Mouse (Mus musculus): Measurements from ENCODE around the gene Ryr1.

Ryr1 gene

DNA sequence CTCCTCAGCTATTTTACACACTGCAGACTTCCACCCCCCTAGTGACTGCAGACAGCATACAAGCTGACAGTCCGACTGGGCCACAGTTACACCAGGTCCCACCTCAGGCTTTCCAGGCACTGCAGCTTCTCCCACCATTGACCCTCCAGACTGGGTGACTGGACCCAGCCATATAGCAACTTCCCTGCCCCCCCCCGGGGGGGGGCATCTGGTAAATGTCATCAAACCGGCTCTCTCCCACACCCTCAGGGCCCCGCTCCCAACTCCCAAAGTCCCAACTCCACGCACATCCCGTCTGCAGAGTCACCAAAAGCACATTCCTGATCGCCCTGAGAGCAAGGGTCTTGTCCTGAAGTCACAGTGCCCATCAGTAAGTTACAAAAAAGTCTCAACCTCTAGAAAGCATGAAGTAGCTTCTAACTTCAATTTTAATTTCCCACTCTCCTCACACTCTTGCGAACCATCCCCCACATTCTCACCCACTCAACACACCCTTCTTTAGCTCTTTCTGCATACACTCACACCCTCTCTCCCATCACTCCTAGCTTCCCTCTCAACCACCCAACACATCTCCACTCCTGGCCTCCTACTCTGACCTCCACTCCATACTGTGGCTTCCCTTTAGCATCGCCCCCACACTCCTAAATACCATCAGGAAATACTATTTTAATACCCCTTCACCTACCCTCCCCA lies 164.5 kb downstream of the Ryr1 start:
- no peak for DNase-seq (ENCODE audit: low spot score)

DNA sequence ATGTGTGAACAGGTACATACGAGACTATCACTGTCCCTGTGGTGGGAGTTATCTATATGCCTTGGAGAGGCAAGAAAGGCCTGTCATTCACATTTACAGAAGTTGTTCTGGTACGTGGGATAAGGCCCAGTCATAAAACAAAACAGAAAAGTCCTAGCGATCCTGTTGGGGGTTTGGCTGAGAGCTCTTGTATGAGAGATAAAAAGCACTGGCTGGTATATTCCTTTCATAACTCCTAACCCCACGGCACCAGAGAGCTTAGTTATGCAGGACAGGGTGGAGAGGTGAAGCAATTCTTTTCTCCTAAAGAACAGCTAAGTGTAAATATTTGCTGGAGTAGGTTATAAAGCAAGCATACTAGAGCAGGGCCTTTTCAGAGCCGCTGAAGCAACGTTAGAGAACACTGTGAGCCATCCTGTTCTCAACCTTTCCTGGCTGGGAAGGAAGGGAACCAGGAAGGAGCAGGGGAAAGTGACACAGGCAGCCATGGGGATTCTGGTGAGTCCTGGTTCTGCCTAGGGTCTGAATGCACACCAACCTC lies 165.4 kb downstream of the Ryr1 start:
- DNase-seq (ENCODE audit: low spot score), result no peak

DNA sequence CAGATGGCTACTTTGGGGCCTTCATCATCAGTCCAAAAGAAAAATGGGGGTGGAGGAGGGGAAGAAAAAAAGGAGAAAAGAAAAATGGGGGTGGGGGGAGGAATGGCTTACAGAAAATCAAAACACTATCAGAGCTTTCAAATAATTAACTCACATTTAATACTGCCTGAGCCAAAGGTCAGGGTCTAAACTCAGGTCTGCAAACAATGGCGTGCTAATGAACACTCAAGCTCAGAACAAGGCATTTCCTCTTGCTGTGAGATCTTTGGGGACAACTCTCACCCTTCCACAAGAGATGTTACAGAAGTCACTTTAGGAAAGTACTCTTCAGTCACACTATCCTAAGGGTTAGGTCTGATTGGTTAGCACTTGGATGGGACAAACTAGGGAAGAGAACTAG lies 166.2 kb downstream of the Ryr1 start:
- DNase-seq (ENCODE audit: low spot score), result no peak

DNA sequence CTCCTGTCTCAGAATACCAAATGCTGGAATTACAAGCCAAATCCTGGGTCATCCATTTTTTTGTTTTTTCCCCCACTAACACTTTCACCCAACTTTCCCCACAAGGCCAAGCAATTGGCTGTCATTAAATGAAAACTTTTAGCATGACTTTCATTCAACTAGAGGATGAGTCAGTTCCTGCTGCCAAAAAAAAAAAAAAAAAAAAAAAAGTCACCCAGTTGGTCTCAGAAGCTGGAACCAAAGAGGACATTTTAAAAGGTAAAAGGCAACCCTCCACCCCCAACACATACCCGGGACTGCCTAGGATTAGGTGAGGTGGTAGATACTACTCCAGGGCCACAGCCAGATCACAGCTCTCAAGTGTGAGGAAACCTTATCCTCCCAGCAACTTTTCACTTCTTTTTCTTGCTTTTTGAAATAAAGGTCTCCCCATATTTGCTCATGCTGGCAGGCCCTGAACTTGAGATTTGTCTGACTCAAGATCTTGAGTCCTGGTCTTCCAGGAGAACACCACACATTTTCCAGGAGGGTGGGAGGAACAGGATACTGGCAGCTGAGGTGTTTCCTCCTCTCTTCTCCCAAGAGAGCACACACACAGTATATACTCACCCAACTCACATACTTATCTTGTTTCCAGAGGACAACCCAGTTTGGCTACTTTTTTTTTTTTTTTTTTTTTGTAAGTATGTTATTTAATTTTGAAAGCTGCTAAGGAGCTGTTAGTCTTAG lies 166.8 kb downstream of the Ryr1 start:
- DNase-seq (ENCODE audit: low spot score), result no peak

DNA sequence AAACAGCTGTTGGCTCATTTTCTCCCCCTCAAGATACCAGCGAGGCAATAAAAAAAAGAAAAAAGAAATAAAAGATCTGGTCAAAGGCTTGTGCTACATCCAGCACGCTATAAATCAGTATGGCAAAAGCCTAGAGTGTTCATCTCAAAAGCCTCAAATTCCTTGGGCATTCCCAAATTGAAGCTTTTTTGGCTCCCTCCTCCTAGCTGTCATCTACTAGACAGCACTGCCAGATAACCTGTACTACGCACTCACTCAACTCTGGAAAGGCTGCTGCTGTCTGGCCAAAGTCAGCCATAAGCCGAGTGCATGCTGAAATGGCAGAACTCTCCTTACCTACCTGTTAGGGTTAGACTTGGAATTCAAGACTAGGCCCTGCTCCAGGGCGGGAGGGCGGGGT lies 167.7 kb downstream of the Ryr1 start:
- DNase-seq (ENCODE audit: low spot score), result no peak

DNA sequence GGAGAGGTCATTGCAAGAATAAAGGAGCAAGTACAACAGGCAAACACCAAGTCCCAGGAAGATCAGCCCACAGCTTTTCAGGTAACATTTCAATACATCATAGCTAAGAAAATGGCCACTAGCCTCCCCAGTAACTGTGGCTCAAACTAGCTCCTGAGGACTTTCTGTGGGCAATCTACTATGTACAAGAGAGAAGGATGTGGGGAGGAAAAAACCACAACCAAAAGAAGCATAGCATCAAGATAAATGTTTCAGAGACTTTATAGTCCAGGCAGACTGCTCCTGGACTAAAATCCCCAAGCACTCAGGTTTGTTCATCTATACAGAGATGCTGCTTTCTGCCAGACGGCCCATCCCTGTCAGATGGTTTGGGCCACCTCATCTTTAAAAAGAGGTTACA lies 168.7 kb downstream of the Ryr1 start:
- no peak for DNase-seq (ENCODE audit: low spot score)

DNA sequence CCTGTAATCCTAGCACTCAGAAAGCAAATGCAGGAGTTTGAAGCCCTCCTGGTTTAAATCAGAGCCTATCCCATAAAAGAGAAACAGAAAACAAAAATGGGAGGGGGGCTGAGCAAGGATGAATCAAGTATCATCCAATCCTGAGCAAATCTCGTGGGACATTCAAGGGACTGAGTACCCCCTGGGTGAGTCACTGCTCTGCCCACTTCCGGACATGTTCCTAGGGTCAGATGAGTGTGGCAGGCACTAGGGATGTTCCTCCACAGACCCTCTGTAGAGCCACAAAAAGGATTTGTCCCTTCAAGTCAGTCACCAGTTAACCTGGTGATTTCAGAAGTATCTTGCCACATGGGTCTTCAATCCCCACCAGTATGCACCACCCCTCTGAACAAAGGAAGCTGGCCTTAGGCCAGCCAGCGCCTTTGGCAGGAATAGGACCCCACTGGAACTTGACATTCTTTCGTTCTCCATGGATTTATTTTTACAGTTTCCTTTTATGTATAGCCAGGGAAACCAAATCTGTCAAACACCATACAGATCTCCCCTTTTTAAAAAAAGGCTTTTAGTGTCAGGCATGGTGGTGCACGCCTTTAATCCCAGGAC lies 169.6 kb downstream of the Ryr1 start:
- DNase-seq (ENCODE audit: low spot score), result no peak

DNA sequence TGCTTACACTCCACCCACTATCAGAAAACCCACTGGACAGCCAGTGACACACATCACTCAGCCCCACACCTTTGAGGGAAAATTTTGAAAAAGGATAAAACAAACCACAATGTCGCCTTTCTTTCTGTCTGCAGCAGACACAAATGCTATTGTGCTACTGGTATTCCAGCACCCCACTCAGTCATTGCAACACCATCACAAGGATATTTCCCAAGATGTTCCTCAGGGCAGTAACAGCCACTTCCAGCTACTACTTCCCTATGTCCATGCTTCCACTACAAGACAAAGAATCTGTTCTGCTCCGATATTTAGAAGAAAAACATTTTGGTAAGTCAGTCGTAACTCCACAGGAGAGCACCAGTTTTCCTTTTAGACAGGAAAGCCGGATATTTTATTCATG lies 170.2 kb downstream of the Ryr1 start:
- no peak for DNase-seq (ENCODE audit: low spot score)

DNA sequence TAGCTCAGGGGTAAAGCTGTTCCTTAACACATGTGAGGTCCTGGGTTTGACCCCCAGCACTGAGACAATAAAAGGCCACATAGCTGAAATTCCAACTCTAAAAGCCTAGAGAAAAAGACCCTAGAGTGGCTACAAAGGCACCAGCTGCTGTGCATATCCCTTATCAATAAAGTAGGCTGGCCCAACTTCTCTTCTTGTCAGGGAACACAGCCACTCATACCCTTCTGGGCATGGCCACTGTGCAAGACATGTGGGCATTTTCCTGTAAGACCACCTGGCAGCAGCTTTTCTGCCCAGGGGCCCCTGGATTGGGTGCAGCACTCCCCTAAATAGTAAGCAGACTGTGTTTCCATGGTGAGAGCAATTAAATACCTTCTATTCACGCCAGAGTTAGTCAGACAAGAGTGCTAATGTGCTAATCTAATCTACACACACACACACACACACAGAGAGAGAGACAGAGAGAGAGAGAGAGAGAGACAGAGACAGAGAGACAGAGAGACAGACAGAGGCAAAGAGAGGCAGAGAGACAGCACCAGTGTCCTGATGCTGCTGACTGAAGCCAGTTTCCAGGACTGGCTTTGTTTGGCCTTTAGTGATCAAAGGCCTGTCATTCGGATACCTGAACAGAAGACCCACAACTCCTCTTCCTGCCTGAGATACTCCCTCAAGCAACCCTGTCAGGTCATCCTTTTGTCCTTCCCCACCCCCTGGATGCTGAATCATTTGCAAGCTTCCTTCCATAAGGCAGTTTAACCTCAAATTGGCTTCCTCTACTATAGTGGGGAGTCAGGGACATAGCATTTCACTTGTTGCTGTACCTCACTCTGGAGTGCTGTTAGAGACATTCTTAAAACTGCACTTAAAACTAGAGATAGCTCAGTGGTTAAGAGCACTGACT lies 171.3 kb downstream of the Ryr1 start:
- no peak for DNase-seq (ENCODE audit: low spot score)
